Mouse (Mus musculus) cerebellum, postnatal 25 days (tissue): ENCODE measurements around the gene Mpi.

Experiments
- DNase-seq, 2 experiments: peaks; one replicate each; pipeline ENCODE4 v3.0.0; 2021; ENCODE audit warnings: mixed read lengths in 2 of 2

The Mpi gene

DNA sequence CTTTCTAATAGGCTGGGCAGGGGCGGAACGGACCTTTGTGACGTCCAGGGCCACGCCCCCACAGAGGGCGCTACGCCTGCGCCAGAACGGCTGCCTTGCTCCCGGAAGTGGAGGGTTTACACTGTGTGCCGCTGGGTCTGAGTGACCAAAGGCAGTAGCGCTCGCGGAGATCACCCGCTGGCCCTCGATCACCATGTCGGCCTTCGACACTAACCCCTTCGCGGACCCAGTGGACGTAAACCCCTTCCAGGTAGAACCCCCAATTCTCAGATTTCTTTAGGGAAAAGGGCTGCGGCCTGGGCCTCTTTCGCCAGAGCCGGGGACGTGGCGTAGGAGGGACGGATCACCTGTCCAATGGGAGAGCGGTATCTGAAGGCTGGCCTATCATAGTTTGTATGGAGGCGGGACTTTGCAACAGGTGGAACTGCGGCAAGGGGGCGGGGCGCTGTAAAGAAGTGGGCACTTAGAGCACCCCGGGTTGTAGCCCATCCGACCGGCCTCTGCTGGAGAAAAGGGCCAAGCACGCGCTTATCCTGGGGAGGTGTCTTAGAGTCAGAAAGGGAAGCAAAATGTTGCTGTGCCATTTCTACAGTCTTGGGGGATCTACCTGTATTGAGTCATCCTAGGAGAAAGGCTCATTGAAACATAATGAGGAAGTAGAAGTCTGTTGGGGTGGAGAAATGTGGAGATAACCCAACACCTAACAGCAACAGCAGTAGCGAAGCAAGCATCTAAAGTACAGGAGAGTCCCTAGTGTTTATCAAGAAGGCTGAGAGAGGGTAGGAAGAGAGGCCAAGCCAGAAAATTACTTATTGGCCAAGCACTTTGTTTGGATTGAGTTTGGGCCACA lies 8.5 kb upstream of the Mpi start, which contains the start of gene Scamp2:
TSS of gene Scamp2 (plus strand) at position 83 of the 850 bp plus-strand sequence.
- peak; percentile 96 to 98 for DNase-seq

GRCm38 (mm10) chr9:57560263-57560662 lies 7.7 kb upstream of the Mpi start:
- DNase-seq: no peak

DNA sequence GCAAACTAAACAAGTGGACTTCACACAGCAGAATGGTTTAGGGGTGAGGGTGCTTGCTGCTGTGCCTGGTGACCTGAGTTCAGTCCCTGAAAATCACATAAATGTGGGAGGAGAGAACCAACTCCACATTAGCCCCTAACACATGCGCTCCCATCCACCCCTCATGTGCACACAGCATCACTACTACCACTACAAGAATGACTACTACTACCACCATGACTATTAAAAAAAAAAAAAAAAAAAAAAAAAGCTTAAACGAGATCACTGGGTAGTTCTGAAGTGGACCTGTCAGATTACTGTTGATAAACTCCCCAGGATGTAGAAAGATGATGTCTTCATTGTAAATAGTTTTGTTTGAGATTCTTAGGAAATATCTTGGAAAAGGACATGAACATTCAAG lies 7.0 kb upstream of the Mpi start:
- no peak for DNase-seq

- DNase-seq: no peak
These were observed 6.1 kb upstream of the Mpi start for GRCm38 (mm10) chr9:57558625-57559024.

DNA sequence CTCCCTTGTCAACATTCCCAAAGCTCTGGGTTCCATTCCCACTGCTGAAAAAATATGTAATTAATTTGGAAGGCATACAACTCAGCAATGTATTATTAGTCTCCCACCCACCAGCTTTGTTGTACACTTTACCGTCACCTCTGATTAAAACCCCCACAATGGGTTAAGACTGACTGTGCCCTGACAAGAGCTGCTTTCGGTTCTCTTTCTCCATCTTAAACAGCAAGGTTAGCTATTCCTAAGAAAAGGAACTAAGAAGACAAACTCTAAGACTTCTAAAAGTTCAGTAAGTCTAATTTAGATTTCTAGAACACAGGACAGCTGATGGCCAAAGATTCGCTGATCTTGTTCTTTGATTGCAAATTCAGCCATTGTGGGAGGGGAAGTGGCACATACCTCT lies 4.7 kb upstream of the Mpi start:
- no peak for DNase-seq

GRCm38 (mm10) chr9:57554753-57555152 lies 2.2 kb upstream of the Mpi start:
- DNase-seq: no peak

DNA sequence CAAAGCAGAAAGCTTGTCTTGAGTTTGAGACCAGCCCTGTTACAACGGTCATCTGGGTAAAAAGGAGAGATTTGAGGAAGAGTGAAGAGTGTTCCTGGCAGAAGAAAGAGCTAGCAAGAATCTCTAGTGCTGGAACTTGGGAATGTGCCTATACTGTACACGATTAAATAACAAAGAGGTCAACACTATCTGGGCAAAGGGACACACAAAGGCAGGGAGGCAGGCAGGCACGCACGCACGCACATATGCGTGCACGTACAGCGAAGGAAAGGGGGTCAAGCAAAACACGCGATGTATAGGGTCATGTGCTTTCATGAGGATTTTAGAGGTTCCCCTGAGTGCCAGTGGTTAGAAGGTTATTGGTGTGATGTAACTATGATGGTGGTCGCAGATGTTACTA lies 556 bp upstream of the Mpi start:
- no peak for DNase-seq

DNA sequence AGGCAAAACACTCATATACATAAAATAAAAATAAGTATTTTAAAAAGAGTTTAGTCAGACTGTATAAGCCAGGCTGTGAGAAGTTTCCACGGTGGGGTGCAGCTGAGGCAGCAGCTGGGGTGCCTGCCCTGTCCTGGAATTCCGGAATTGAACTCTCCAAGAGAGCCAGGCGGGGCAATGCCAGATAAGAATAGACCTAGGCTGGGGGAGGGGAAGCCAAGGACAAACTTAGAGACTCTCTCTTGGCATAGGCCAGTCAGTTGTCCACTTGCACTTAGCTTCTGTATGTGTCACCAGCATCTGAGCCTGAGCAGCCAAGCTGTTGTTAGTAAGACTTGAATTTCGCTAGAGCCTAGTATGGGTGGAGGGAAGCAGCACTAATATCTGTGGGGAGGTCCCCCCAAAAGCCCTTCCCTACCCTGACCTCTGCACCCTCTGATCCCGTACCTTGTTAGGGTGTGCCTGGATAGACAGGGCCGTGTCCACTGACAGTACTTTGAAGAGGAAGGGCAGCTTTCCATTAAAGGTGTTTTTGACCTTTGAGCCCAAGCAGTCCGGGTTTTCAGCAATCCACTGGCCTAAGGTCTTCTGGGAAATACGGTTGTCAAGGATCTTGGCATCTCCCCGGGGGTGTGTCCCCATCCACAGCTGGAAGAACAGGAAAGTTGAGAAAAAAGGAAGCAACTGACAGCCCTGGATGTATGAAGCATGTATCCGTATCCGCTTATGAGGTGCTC lies 2.3 kb downstream of the Mpi start:
- no peak for DNase-seq

DNA sequence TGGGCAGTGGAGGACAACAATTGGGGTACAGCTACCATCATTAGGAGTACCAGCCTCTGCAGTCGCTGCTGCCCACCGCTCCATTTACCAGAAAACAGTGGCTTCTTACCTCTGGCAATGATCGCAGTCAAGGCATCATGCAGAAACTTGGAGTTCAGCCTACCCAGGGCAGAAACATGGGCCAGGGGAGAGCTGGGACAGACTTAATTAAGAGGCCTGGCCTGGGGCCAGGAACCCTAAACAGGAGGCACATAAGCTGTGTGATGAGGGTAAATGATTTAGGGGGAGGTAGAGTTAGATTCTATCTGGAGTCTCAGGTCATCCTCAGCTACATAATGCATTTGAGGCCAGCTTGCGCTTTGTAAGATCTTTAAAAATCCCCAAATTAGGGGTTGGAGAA lies 3.4 kb downstream of the Mpi start:
- peak; percentile 43 to 57 for DNase-seq

- no peak for DNase-seq
These were observed 4.7 kb downstream of the Mpi start for GRCm38 (mm10) chr9:57547869-57548268.

GRCm38 (mm10) chr9:57547287-57547686 lies 5.3 kb downstream of the Mpi start:
- DNase-seq: peak; percentile 53 to 64

DNA sequence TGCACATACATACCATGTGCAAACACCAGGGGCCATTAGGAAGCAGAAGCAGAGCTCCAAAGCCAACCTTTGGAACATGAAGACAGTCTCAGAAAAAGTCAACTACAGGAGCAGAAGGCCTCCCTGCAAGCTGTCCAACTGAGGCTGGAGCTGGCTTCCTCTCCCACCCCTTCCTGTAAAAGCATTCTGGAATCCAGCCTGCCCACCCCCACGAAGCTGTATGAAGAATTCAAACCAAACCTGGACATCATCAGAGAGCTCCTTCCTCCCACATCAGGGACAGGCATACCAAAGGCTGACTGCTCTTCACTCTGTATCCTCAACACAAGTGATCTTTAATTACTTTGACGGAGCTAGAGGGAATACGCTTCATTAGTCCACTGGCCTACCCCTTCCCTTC lies 8.6 kb downstream of the Mpi start:
- DNase-seq: no peak

DNA sequence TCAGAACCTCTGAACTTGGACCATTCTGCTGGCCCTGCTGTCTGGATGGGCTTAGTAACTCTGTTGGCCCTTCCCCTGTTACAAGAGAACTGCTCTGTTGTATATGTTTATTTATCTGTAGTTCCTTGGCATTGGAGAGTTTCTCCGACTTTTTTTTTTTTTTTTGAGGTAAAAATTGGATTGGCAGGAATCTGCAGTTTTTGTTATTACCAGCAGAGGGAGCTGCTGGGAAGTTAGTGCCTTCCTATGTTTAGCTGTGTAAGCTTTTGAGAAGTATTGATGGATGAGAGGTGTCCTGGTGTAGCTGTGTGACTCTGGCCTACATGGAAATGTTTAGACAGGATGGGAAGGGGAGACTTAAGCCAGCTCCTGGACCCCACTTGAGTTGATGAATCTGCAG lies 11.3 kb downstream of the Mpi start:
- peak; percentile 57 to 72 for DNase-seq

GRCm38 (mm10) chr9:57539550-57539949 lies 13.0 kb downstream of the Mpi start:
- DNase-seq: no peak

GRCm38 (mm10) chr9:57537728-57538181 lies 14.8 kb downstream of the Mpi start:
- DNase-seq: no peak

DNA sequence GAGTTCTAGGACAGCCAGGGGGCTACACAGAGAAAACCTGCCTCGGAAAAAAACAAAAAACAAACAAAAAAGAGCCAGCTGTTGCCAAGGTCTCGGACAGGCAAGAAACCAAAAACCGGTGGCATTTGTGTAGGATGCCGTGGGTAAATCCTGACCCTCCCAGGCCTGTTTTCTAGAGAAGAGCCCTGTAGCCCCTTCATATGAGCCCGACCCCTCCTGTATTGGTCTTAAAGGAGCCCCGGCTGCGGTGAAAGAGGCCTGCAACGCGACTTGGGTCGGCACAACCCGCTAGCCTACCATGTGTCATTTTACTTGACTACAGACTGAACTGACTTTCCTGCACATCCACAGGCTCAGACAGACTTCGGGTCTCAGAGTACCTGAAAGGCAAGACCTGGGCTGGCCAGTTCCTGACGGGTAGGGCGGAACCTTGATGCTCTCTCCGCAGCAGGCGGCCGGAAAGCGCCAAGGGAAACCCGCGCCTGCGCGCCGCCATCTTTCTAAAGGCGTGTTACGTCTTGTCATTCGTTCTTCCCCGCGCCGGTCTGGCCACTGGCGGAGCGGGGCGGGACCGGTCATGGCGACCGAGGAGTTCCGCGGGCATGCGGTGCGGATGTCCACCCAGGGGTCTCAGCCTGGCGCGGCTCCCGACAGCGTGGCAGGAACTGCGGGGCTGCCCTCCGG lies 15.4 kb downstream of the Mpi start, which contains the start of gene Fam219b:
TSS of gene Fam219b (plus strand) at position 485 of the 684 bp plus-strand sequence.
- peak; percentile 94 to 95 for DNase-seq

GRCm38 (mm10) chr9:57536362-57536761 lies 16.2 kb downstream of the Mpi start:
- no peak for DNase-seq

DNA sequence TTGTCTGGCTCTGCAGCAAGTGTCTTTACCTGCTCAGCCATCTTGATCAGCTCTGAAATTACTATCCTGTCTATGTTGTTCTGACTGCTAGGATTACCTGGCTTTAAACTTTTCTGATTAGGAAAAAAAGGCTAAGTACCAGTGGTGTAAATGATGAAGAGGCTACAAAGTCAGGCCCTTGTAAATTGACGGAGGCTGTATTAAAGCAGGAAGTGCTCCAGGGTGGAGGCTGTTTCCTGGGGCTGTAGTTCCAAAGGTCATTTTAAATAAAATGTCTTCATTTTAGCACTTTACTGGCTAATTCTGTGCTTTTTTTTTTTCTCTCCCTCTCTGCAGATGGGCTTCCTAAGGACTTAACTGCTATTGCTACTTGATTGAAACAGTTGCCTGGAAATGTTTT lies 20.6 kb downstream of the Mpi start:
- DNase-seq: no peak

DNA sequence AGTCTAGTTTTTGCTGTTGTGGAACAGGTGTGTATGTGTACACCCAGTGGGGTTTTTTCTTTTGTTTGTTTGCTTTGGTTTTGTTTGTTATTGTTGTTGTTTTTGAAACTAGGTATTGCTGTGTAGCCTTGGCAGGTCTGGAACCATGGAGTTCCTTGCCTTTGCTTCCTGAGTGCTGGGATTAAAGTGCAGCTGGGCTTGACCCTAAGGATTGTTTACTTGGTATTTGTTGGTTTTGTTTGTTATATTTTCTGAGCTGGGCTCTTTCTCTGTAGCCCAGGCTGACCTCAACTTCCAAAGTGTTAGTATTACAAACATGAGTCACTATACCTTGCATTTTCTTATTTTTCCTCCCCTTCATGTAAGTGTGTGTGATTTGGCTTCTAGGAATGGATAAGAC lies 26.1 kb downstream of the Mpi start:
- DNase-seq: no peak

GRCm38 (mm10) chr9:57525516-57525915 lies 27.0 kb downstream of the Mpi start:
- DNase-seq: no peak

DNA sequence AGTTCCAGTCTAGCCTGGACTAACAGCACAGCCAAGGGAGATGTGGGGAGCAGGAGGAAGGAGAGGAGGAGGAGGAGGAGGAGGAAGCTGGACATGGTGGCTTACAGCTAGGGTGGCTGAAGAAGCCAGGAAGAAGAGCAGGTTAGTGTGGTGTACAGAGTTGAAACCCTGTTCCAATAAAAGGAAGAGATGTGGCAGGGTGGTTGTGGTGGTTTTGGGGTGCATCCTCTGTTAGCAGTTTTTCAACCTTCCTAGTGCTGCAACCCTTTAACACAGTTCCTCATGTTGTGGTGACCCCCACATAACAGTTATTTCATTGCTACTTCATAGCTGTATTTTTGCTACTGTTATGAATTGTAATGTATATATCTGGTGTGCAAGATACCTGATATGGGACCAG lies 28.1 kb downstream of the Mpi start:
- DNase-seq: no peak

GRCm38 (mm10) chr9:57523754-57524153 lies 28.8 kb downstream of the Mpi start:
- no peak for DNase-seq

DNA sequence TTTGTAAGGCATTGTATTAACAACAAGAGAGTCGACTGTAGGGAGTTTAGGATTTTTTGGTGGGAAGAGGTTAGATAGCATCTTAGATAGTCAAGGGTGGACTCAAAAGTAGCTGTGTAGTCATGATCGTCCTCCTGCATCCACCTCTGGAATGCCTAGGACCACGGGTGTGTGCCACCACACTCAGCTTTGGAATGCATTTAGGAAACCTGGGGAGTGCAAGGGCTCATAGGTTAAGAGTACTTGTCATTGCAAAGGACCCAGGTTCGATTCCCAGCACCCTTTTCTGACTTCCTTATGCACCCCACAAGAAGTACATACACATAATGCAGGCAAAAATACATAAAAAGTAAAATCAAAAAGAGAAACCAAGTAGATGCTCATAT lies 29.7 kb downstream of the Mpi start:
- DNase-seq: no peak
